Mouse (Mus musculus) brain, embryonic 14.5 days (tissue): ENCODE measurements around the gene Gm13090.

Source experiments
- CTCF ChIP-seq: fragments of 200-500 bp; IDR thresholded peaks from 2 replicates; pipeline ENCODE4 v1.5.1; 2012; ENCODE audit warnings: inconsistent platforms, mild to moderate bottlenecking, moderate library complexity, borderline replicate concordance; ENCODE audit not compliant: insufficient read depth, insufficient read length; ENCODE audit errors: extremely low read depth
- POLR2A ChIP-seq: fragments of 200-500 bp; IDR thresholded peaks from 2 replicates; pipeline ENCODE4 v1.6.1; 2012; ENCODE audit warnings: mild to moderate bottlenecking, inconsistent platforms, borderline replicate concordance; ENCODE audit not compliant: poor library complexity, insufficient read depth, insufficient read length, severe bottlenecking; ENCODE audit errors: extremely low read depth

- TF ChIP-seq CTCF (no peak), POLR2A (no peak)
These were observed 21.9 kb downstream of the Gm13090 start for GRCm38 (mm10) chr4:151111226-151111625.
